Mouse (Mus musculus) hematopoietic multipotent progenitor cell, adult 10-12 weeks (in vitro differentiated cells): ENCODE data around the gene Gfi1b. TPM values are rescaled to one million over a fixed set of nuclear protein-coding genes. Genes with fewer than 3 reads are reported as not detected.

Source experiments
- polyA plus RNA-seq: library from polyadenylated mRNA; stranded (reverse); fragments of >175 nt; gene quantifications from 2 replicates; pipeline ENCODE4 v1.2.3, GENCODE M21; 2012; ENCODE audit warnings: low replicate concordance

Gfi1b gene
- 2.2 and 37.9 TPM in 2 replicates for polyA plus RNA-seq

GRCm38 (mm10) chr2:28621664-28622171, at the start of gene Gfi1b:
Gene Gfi1b, minus strand, starts transcription at chr2:28621982.

GRCm38 (mm10) chr2:28640461-28641424, 19.0 kb upstream of the Gfi1b start, which contains the start of gene Tsc1:
Gene Tsc1, plus strand, starts transcription at chr2:28641228.

GRCm38 (mm10) chr2:28583651-28584050, 38.1 kb downstream of the Gfi1b start, which contains the start of gene Gtf3c5:
Gene Gtf3c5, minus strand, starts transcription at chr2:28583751.

GRCm38 (mm10) chr2:28563303-28563702, 58.5 kb downstream of the Gfi1b start, which contains the start of gene Cel:
Gene Cel, minus strand, starts transcription at chr2:28563403.

Other genes with a start within 250 kb of the Gfi1b start
- 0.18 and 0.24 TPM in 2 replicates for gene Ppp1r26, start 175.2 kb downstream of the Gfi1b start, polyA plus RNA-seq
- gene 1700007K13Rik, start 155.7 kb downstream of the Gfi1b start, polyA plus RNA-seq: not detected in 2 replicates
- 19.1 and 30.2 TPM in 2 replicates for gene Mrps2, start 153.9 kb downstream of the Gfi1b start, polyA plus RNA-seq
- 2.6 and 2.7 TPM in 2 replicates for gene Gbgt1, start 125.1 kb downstream of the Gfi1b start, polyA plus RNA-seq
- gene Gm10134, start 115.9 kb downstream of the Gfi1b start, polyA plus RNA-seq: 0.44 TPM in 1 of 2 replicates, not detected in the other
- 31.7 and 33.8 TPM in 2 replicates for gene Ralgds, start 108.9 kb downstream of the Gfi1b start, polyA plus RNA-seq
- 0.48 TPM in 1 of 2 replicates, not detected in the other for gene Cel, start 58.6 kb downstream of the Gfi1b start, polyA plus RNA-seq
- gene Gtf3c5, start 38.2 kb downstream of the Gfi1b start, polyA plus RNA-seq: 6.3 and 11.3 TPM in 2 replicates
- gene Tsc1, start 19.2 kb upstream of the Gfi1b start, polyA plus RNA-seq: 3.1 and 7.3 TPM in 2 replicates
- 0.58 and 0.88 TPM in 2 replicates for gene Spaca9, start 77.7 kb upstream of the Gfi1b start, polyA plus RNA-seq
- gene Ak8, start 78.2 kb upstream of the Gfi1b start, polyA plus RNA-seq: 0.72 and 1.2 TPM in 2 replicates
- gene Gtf3c4, start 218.4 kb upstream of the Gfi1b start, polyA plus RNA-seq: 10.3 and 13.4 TPM in 2 replicates
- gene Ddx31, start 218.4 kb upstream of the Gfi1b start, polyA plus RNA-seq: 3.4 and 5.1 TPM in 2 replicates